Mouse (Mus musculus) ovary, postnatal 14 days (tissue): ENCODE measurements at regions not wholly inside any gene's neighbourhood (a gene's known extent, or its start where the extent isn't known, plus 50 kb on each side); places are given as distances from the start of the nearest gene placed in this dataset.

Experiments
- DNase-seq: peaks from one replicate; pipeline ENCODE4 v3.0.0; 2022; ENCODE audit warnings: low spot score

- no peak for DNase-seq
These were observed 185.7 kb downstream of the Hace1 start for GRCm38 (mm10) chr10:45763160-45763955.

- DNase-seq: no peak
These were observed 202.1 kb downstream of the Hace1 start for GRCm38 (mm10) chr10:45779720-45780119.

GRCm38 (mm10) chr10:45783026-45783425 is 205.4 kb downstream of the Hace1 start:
- no peak for DNase-seq

- no peak for DNase-seq
These were observed 206.0 kb downstream of the Hace1 start for GRCm38 (mm10) chr10:45783461-45784149.

- no peak for DNase-seq
These were observed 206.5 kb downstream of the Hace1 start for GRCm38 (mm10) chr10:45784150-45784479.

GRCm38 (mm10) chr10:45784575-45784974 is 206.9 kb downstream of the Hace1 start:
- no peak for DNase-seq

- no peak for DNase-seq
These were observed 210.7 kb downstream of the Hace1 start for GRCm38 (mm10) chr10:45788356-45788755.

GRCm38 (mm10) chr10:45795582-45795981 is 218.0 kb downstream of the Hace1 start:
- no peak for DNase-seq

- DNase-seq: peak; percentile 29
These were observed 222.6 kb downstream of the Hace1 start for GRCm38 (mm10) chr10:45800070-45800851.

GRCm38 (mm10) chr10:45801463-45801862 is 223.8 kb downstream of the Hace1 start:
- DNase-seq: no peak

- DNase-seq: no peak
These were observed 229.6 kb downstream of the Hace1 start for GRCm38 (mm10) chr10:45806984-45807827.

- no peak for DNase-seq
These were observed 234.3 kb downstream of the Hace1 start for GRCm38 (mm10) chr10:45811882-45812281.

GRCm38 (mm10) chr10:45813804-45814203 is 236.2 kb downstream of the Hace1 start:
- DNase-seq: no peak

- no peak for DNase-seq
These were observed 239.1 kb downstream of the Hace1 start for GRCm38 (mm10) chr10:45816679-45817078.

- DNase-seq: no peak
These were observed 243.5 kb downstream of the Hace1 start for GRCm38 (mm10) chr10:45820986-45821655.

GRCm38 (mm10) chr10:45822251-45822650 is 244.6 kb downstream of the Hace1 start:
- DNase-seq: no peak

GRCm38 (mm10) chr10:45823612-45824011 is 246.0 kb downstream of the Hace1 start:
- no peak for DNase-seq

- no peak for DNase-seq
These were observed 271.0 kb downstream of the Hace1 start for GRCm38 (mm10) chr10:45848654-45849053.

- no peak for DNase-seq
These were observed 272.2 kb downstream of the Hace1 start for GRCm38 (mm10) chr10:45849841-45850240.

GRCm38 (mm10) chr10:45850625-45851024 is 273.0 kb downstream of the Hace1 start:
- peak; percentile 6 for DNase-seq

GRCm38 (mm10) chr10:45852688-45853087 is 275.1 kb downstream of the Hace1 start:
- DNase-seq: no peak
